Mouse (Mus musculus) heart, embryonic 14.5 days (tissue): ENCODE results near the gene Rbm48. TPM values are rescaled to one million over a fixed set of nuclear protein-coding genes. Genes with fewer than 3 reads are reported as not detected.

Source experiments
- ATAC-seq: fragments of 200-750 bp; cut with Nextera tagmentation; 2 replicates; pipeline ENCODE4 v1.8.0; 2017; ENCODE audit warnings: low read depth, moderate TSS enrichment; ENCODE audit not compliant: insufficient number of reproducible peaks, insufficient read depth, low FRiP score
- H3K27ac ChIP-seq, 2 experiments: fragments of 200-500 bp in 1 of 2; fragments of 300-500 bp in 1 of 2; sonication (generic) in 1 of 2; replicated peaks in 1 of 2; 2 replicates each; pipeline ENCODE4 v1.5.1; 2012 to 2014; ENCODE audit warnings: low read depth in 2 of 2, low read length in 2 of 2, control low read depth in 1 of 2, mild to moderate bottlenecking in 1 of 2, mixed read lengths in 1 of 2; ENCODE audit not compliant: control insufficient read depth in 1 of 2, insufficient read depth in 1 of 2
- H3K27me3 ChIP-seq: fragments of 300-500 bp; sonication (generic); 2 replicates; pipeline ENCODE4 v1.6.1; 2014; ENCODE audit warnings: mild to moderate bottlenecking, low read length, control low read depth; ENCODE audit not compliant: control insufficient read depth, insufficient read depth
- H3K36me3 ChIP-seq: fragments of 300-500 bp; sonication (generic); 2 replicates; pipeline ENCODE4 v1.6.1; 2014; ENCODE audit warnings: mild to moderate bottlenecking, control low read depth, low read length, mixed read lengths; ENCODE audit not compliant: control insufficient read depth, insufficient read depth
- H3K4me1 ChIP-seq, 2 experiments: fragments of 200-500 bp in 1 of 2; fragments of 300-500 bp in 1 of 2; sonication (generic) in 1 of 2; 2 replicates each; pipeline ENCODE4 v1.6.1; 2012 to 2014; ENCODE audit warnings: low read length in 2 of 2, control low read depth in 1 of 2, mixed read lengths in 1 of 2; ENCODE audit not compliant: control insufficient read depth in 2 of 2, insufficient read depth in 2 of 2
- H3K4me2 ChIP-seq: fragments of 300-500 bp; sonication (generic); 2 replicates; pipeline ENCODE4 v1.6.1; 2014; ENCODE audit warnings: mild to moderate bottlenecking, low read length
- H3K4me3 ChIP-seq, 2 experiments: fragments of 200-500 bp in 1 of 2; fragments of 300-500 bp in 1 of 2; sonication (generic) in 1 of 2; 2 replicates each; pipeline ENCODE4 v1.5.1; 2012 to 2014; ENCODE audit warnings: low read length in 2 of 2, mild to moderate bottlenecking in 2 of 2, control low read depth in 1 of 2, low read depth in 1 of 2, moderate library complexity in 1 of 2; ENCODE audit not compliant: control insufficient read depth in 1 of 2, insufficient read depth in 1 of 2
- H3K9ac ChIP-seq: fragments of 300-500 bp; sonication (generic); 2 replicates; pipeline ENCODE4 v1.6.1; 2014; ENCODE audit warnings: mild to moderate bottlenecking, low read length
- H3K9me3 ChIP-seq: fragments of 300-500 bp; sonication (generic); 2 replicates; pipeline ENCODE4 v1.6.1; 2016; ENCODE audit warnings: low read length, control low read depth; ENCODE audit not compliant: control insufficient read depth
- WGBS: fragments of 180-500 bp; shearing (Covaris S2); extraction: QIAGEN DNeasy Blood & Tissue Kit; methylation state at CpG from one replicate; pipeline ENCODE4 v1.1.7; 2014; 5-methylcytosine and 5-hydroxymethylcytosine counted together
- polyA plus RNA-seq: library from polyadenylated mRNA; unstranded; fragments of >200 nt; fragmentation: Nextera tagmentation; extraction: Ambion mirVana; gene quantifications from 2 replicates; pipeline ENCODE4 v1.2.1, GENCODE M21; 2014

Rbm48 gene
- polyA plus RNA-seq, 1 experiment from 2014 or later: 9.2 TPM

DNA sequence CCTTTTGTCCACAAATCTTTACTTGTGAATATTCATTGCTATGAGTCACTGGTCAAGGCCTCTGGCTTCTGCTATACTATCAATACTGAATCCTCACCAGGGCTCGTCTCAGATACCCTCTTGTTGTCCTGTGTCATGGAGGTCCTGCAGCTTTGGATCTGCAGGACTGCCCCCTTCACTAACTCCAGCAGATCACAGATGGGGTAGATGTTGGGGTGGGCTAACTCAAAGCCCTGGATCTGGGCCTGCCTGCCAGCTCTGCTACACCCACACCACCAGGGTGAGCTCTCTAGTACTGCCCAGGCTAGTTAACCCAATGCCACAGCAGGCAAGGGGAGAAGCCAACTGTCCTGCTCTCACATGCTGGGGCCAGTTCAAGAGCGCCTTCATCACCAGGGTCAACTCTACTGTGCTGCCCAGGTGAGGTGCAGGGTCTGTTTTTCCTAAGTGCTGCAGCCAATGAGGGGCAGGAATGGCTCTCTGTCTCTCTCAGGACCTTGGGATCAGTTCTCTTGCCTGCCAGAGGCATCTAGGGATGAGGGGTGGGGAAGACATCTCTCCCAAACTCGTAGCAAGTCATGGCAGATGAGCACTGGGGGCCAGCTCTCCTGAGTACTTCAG is 59.7 kb downstream of the Rbm48 start:
- Histone ChIP-seq H3K4me1 (no peaks in the 10 kb centered on the region), H3K9me3 (no peaks in the 10 kb centered on the region), H3K36me3 (no peaks in the 10 kb centered on the region), H3K4me2 (no peak overlapping the region), H3K27me3 (no peaks in the 10 kb centered on the region), H3K4me3 (no peak overlapping the region), H3K9ac (no peak overlapping the region), H3K27ac (no peak overlapping the region)
- no peak for ATAC-seq
- WGBS: 67% methylated on average over 3 of the region's 3 CpGs

Other genes with a start within 250 kb of the Rbm48 start
- gene Fam133b, start 52.8 kb downstream of the Rbm48 start, polyA plus RNA-seq: 17.1 and 20.1 TPM in 2 replicates
- 2.9 and 3.5 TPM in 2 replicates for gene 1700109H08Rik, start 25.0 kb downstream of the Rbm48 start, polyA plus RNA-seq
- 9.9 and 12.0 TPM in 2 replicates for gene Pex1, start 519 bp downstream of the Rbm48 start, polyA plus RNA-seq
- gene Tmbim7, start 54.6 kb upstream of the Rbm48 start, polyA plus RNA-seq: not detected in 2 replicates
- 65.5 and 72.0 TPM in 2 replicates for gene Gatad1, start 60.6 kb upstream of the Rbm48 start, polyA plus RNA-seq
- gene Ankib1, start 206.3 kb upstream of the Rbm48 start, polyA plus RNA-seq: 8.0 and 8.9 TPM in 2 replicates
- 38.4 and 41.4 TPM in 2 replicates for gene Krit1, start 206.6 kb upstream of the Rbm48 start, polyA plus RNA-seq
- gene Lrrd1, start 248.6 kb upstream of the Rbm48 start, polyA plus RNA-seq: 0.30 and 0.32 TPM in 2 replicates